Mouse (Mus musculus): ENCODE results near the gene Tcf15.

- TF ChIP-seq CHD2 (IDR thresholded peaks at IDR 0.05; ENCODE audit: low read depth, low read length): no peak
- TF ChIP-seq MAFK (IDR thresholded peaks at IDR 0.05; ENCODE audit: insufficient read depth, low read depth, low read length): no peak
- no peak for TF ChIP-seq ZC3H11A (IDR thresholded peaks at IDR 0.05; ENCODE audit: borderline replicate concordance, low read depth, low read length)
Measured at GRCm38 (mm10) chr2:152177806-152178170, 34.4 kb downstream of the Tcf15 start.

Measured in ES-E14 (cell line).